Mouse (Mus musculus) lung, embryonic 15.5 days (tissue): ENCODE results near the gene Scn3a. TPM values are rescaled to one million over a fixed set of nuclear protein-coding genes. Genes with fewer than 3 reads are reported as not detected.
"Not testable (repeated sequence)": the region's sequence is repeated elsewhere in the genome, so short reads cannot be mapped to it uniquely, and the experiment has no call there.

Experiments used
- ATAC-seq: fragments of 200-750 bp; cut with Nextera tagmentation; 2 replicates; pipeline ENCODE4 v1.8.0; 2017; ENCODE audit warnings: moderate number of reproducible peaks, borderline replicate concordance; ENCODE audit not compliant: low FRiP score, low TSS enrichment; ENCODE audit errors: extremely low read depth
- H3K27ac ChIP-seq: fragments of 300-500 bp; sonication (generic); 2 replicates; pipeline ENCODE4 v1.5.1; 2015; ENCODE audit warnings: moderate library complexity, mild to moderate bottlenecking, inconsistent platforms
- H3K27me3 ChIP-seq: fragments of 300-500 bp; sonication (generic); 2 replicates; pipeline ENCODE4 v1.6.1; 2015; ENCODE audit warnings: inconsistent platforms
- H3K36me3 ChIP-seq: fragments of 300-500 bp; sonication (generic); 2 replicates; pipeline ENCODE4 v1.6.1; 2015; ENCODE audit warnings: inconsistent platforms
- H3K4me1 ChIP-seq: fragments of 300-500 bp; sonication (generic); 2 replicates; pipeline ENCODE4 v1.6.1; 2015; ENCODE audit warnings: inconsistent platforms
- H3K4me2 ChIP-seq: fragments of 300-500 bp; sonication (generic); 2 replicates; pipeline ENCODE4 v1.6.1; 2015; ENCODE audit warnings: inconsistent platforms, mild to moderate bottlenecking, moderate library complexity
- H3K4me3 ChIP-seq: fragments of 300-500 bp; sonication (generic); 2 replicates; pipeline ENCODE4 v1.5.1; 2015; ENCODE audit warnings: mild to moderate bottlenecking, inconsistent platforms
- H3K9ac ChIP-seq: fragments of 300-500 bp; sonication (generic); 2 replicates; pipeline ENCODE4 v1.6.1; 2015; ENCODE audit warnings: inconsistent platforms
- H3K9me3 ChIP-seq: fragments of 300-500 bp; sonication (generic); 2 replicates; pipeline ENCODE4 v1.6.1; 2016; ENCODE audit warnings: inconsistent platforms
- WGBS: fragments of 180-500 bp; shearing (Covaris S2); methylation state at CpG from one replicate; pipeline ENCODE4 v1.1.7; 2015; 5-methylcytosine and 5-hydroxymethylcytosine counted together
- polyA plus RNA-seq: library from polyadenylated mRNA; unstranded; fragments of >200 nt; fragmentation: Nextera tagmentation; extraction: Ambion mirVana; gene quantifications from 2 replicates; pipeline ENCODE4 v1.2.1, GENCODE M21; 2015

Gene Scn3a
- polyA plus RNA-seq, 1 experiment from 2014 or later: 2.0 TPM

GRCm38 (mm10) chr2:65481007-65481672, 86.3 kb downstream of the Scn3a start:
- no peak overlapping the region for H3K4me2 ChIP-seq
- no peaks in the 10 kb centered on the region for H3K9me3 ChIP-seq
- no peak overlapping the region for H3K27ac ChIP-seq
- no peak for ATAC-seq
- H3K4me1 ChIP-seq: no peaks in the 10 kb centered on the region
- 66% methylated on average over 4 of the region's 4 CpGs for WGBS
- H3K36me3 ChIP-seq: no peaks in the 10 kb centered on the region
- H3K27me3 ChIP-seq: no peaks in the 10 kb centered on the region
- no peak overlapping the region for H3K9ac ChIP-seq
- no peak overlapping the region for H3K4me3 ChIP-seq

GRCm38 (mm10) chr2:65471311-65471882, 96.0 kb downstream of the Scn3a start:
- no peak overlapping the region for H3K27ac ChIP-seq
- H3K4me2 ChIP-seq: peak overlapping the region; percentile 33
- H3K4me1 ChIP-seq: 0 out of 2 replicates have a peak, but pooled peaks cover 2% of the 10 kb centered on the region
- no peaks in the 10 kb centered on the region for H3K36me3 ChIP-seq
- H3K9ac ChIP-seq: no peak overlapping the region
- H3K4me3 ChIP-seq: peak overlapping the region; percentile 16
- WGBS: 51% methylated on average over 11 of the region's 11 CpGs
- H3K27me3 ChIP-seq: no peaks in the 10 kb centered on the region
- ATAC-seq: no peak
- H3K9me3 ChIP-seq: no peaks in the 10 kb centered on the region

- no peak overlapping the region for H3K9ac ChIP-seq
- no peaks in the 10 kb centered on the region for H3K4me1 ChIP-seq
- no peak overlapping the region for H3K4me3 ChIP-seq
- no peak for ATAC-seq
- H3K27me3 ChIP-seq: no peaks in the 10 kb centered on the region
- no peak overlapping the region for H3K4me2 ChIP-seq
- H3K27ac ChIP-seq: no peak overlapping the region
- WGBS: 89% methylated on average over 5 of the region's 5 CpGs
- no peaks in the 10 kb centered on the region for H3K36me3 ChIP-seq
- no peaks in the 10 kb centered on the region for H3K9me3 ChIP-seq
Observed at GRCm38 (mm10) chr2:65465694-65466093, 101.7 kb downstream of the Scn3a start.

- no peak overlapping the region for H3K4me2 ChIP-seq
- no peak overlapping the region for H3K9ac ChIP-seq
- no peaks in the 10 kb centered on the region for H3K9me3 ChIP-seq
- WGBS: 89% methylated on average over 6 of the region's 6 CpGs
- no peak overlapping the region for H3K4me3 ChIP-seq
- no peaks in the 10 kb centered on the region for H3K4me1 ChIP-seq
- ATAC-seq: no peak
- H3K36me3 ChIP-seq: no peaks in the 10 kb centered on the region
- no peak overlapping the region for H3K27ac ChIP-seq
- no peaks in the 10 kb centered on the region for H3K27me3 ChIP-seq
Observed at GRCm38 (mm10) chr2:65453763-65454162, 113.7 kb downstream of the Scn3a start.

- not testable (repeated sequence) for H3K4me3 ChIP-seq, H3K27ac ChIP-seq, H3K27me3 ChIP-seq, H3K9ac ChIP-seq, H3K4me1 ChIP-seq, H3K4me2 ChIP-seq, H3K9me3 ChIP-seq, ATAC-seq, H3K36me3 ChIP-seq
- WGBS: 92% methylated on average over 14 of the region's 14 CpGs
Observed at GRCm38 (mm10) chr2:65451401-65452078, 115.9 kb downstream of the Scn3a start.

- no peak for ATAC-seq
- 46% methylated on average over 2 of the region's 2 CpGs for WGBS
- Histone ChIP-seq H3K4me3 (no peak overlapping the region), H3K9me3 (no peaks in the 10 kb centered on the region), H3K36me3 (no peaks in the 10 kb centered on the region), H3K9ac (no peak overlapping the region), H3K4me2 (no peak overlapping the region), H3K27ac (no peak overlapping the region), H3K4me1 (no peaks in the 10 kb centered on the region), H3K27me3 (no peaks in the 10 kb centered on the region)
Observed at GRCm38 (mm10) chr2:65450449-65451360, 116.7 kb downstream of the Scn3a start.

- no peaks in the 10 kb centered on the region for H3K9me3 ChIP-seq
- no peaks in the 10 kb centered on the region for H3K36me3 ChIP-seq
- H3K4me1 ChIP-seq: no peaks in the 10 kb centered on the region
- WGBS: 91% methylated on average over 5 of the region's 5 CpGs
- H3K9ac ChIP-seq: no peak overlapping the region
- no peak overlapping the region for H3K4me2 ChIP-seq
- no peak overlapping the region for H3K27ac ChIP-seq
- no peaks in the 10 kb centered on the region for H3K27me3 ChIP-seq
- no peak for ATAC-seq
- no peak overlapping the region for H3K4me3 ChIP-seq
Observed at GRCm38 (mm10) chr2:65449126-65449828, 118.2 kb downstream of the Scn3a start.

- Histone ChIP-seq H3K4me1 (peaks cover 4% of the 10 kb centered on the region; the same call in 1 of the 2 replicates), H3K4me2 (no peak overlapping the region), H3K27ac (no peak overlapping the region), H3K36me3 (no peaks in the 10 kb centered on the region), H3K9me3 (no peaks in the 10 kb centered on the region), H3K27me3 (no peaks in the 10 kb centered on the region), H3K4me3 (no peak overlapping the region), H3K9ac (no peak overlapping the region)
- no peak for ATAC-seq
- 81% methylated on average over 4 of the region's 4 CpGs for WGBS
Observed at GRCm38 (mm10) chr2:65443082-65443481, 124.3 kb downstream of the Scn3a start.

GRCm38 (mm10) chr2:65441566-65441965, 125.9 kb downstream of the Scn3a start:
- Histone ChIP-seq H3K9me3 (no peaks in the 10 kb centered on the region), H3K27me3 (no peaks in the 10 kb centered on the region), H3K27ac (no peak overlapping the region), H3K36me3 (no peaks in the 10 kb centered on the region), H3K4me1 (peaks cover 4% of the 10 kb centered on the region; the same call in 1 of the 2 replicates), H3K4me3 (no peak overlapping the region), H3K4me2 (no peak overlapping the region), H3K9ac (no peak overlapping the region)
- 11% methylated on average over 5 of the region's 5 CpGs for WGBS
- no peak for ATAC-seq

- no peaks in the 10 kb centered on the region for H3K36me3 ChIP-seq
- WGBS: 78% methylated on average over 6 of the region's 6 CpGs
- no peak overlapping the region for H3K4me3 ChIP-seq
- no peaks in the 10 kb centered on the region for H3K9me3 ChIP-seq
- H3K4me2 ChIP-seq: no peak overlapping the region
- no peak overlapping the region for H3K27ac ChIP-seq
- peaks cover 4% of the 10 kb centered on the region; the same call in 1 of the 2 replicates for H3K4me1 ChIP-seq
- no peaks in the 10 kb centered on the region for H3K27me3 ChIP-seq
- no peak for ATAC-seq
- no peak overlapping the region for H3K9ac ChIP-seq
Observed at GRCm38 (mm10) chr2:65441110-65441509, 126.3 kb downstream of the Scn3a start.

GRCm38 (mm10) chr2:65436917-65437316, 130.5 kb downstream of the Scn3a start:
- 55% methylated on average over 1 of the region's 1 CpGs for WGBS
- H3K4me1 ChIP-seq: peaks cover 4% of the 10 kb centered on the region; the same call in 1 of the 2 replicates
- no peaks in the 10 kb centered on the region for H3K27me3 ChIP-seq
- H3K27ac ChIP-seq: no peak overlapping the region
- H3K4me3 ChIP-seq: no peak overlapping the region
- no peaks in the 10 kb centered on the region for H3K36me3 ChIP-seq
- no peaks in the 10 kb centered on the region for H3K9me3 ChIP-seq
- ATAC-seq: no peak
- no peak overlapping the region for H3K4me2 ChIP-seq
- no peak overlapping the region for H3K9ac ChIP-seq
